Mouse (Mus musculus) liver, postnatal 0 days (tissue): ENCODE data around the gene Tarbp2. TPM values are rescaled to one million over a fixed set of nuclear protein-coding genes. Genes with fewer than 3 reads are reported as not detected.

Source experiments
- ATAC-seq: fragments of 200-750 bp; cut with Nextera tagmentation; 2 replicates; pipeline ENCODE4 v1.8.0; 2017; ENCODE audit warnings: mild to moderate bottlenecking, moderate library complexity
- DNase-seq: peaks from one replicate; pipeline ENCODE4 v3.0.0-alpha.2; 2016
- H3K27ac ChIP-seq: fragments of 300-500 bp; sonication (generic); 2 replicates; pipeline ENCODE4 v1.5.1; 2014; ENCODE audit warnings: antibody characterized with exemption, moderate library complexity, mild to moderate bottlenecking, low read depth
- H3K27me3 ChIP-seq: fragments of 300-500 bp; sonication (generic); 2 replicates; pipeline ENCODE4 v1.6.1; 2014; ENCODE audit warnings: low read length, control low read depth, mixed read lengths; ENCODE audit not compliant: insufficient read depth
- H3K36me3 ChIP-seq: fragments of 300-500 bp; sonication (generic); replicated peaks from 2 replicates; pipeline ENCODE4 v1.6.1; 2014; ENCODE audit warnings: mild to moderate bottlenecking, control low read depth, low read length, moderate library complexity, mixed read lengths; ENCODE audit not compliant: insufficient read depth
- H3K4me1 ChIP-seq: fragments of 300-500 bp; sonication (generic); 2 replicates; pipeline ENCODE4 v1.6.1; 2014; ENCODE audit warnings: antibody characterized with exemption, mild to moderate bottlenecking, control low read depth; ENCODE audit not compliant: insufficient read depth
- H3K4me2 ChIP-seq: fragments of 300-500 bp; sonication (generic); 2 replicates; pipeline ENCODE4 v1.6.1; 2014; ENCODE audit warnings: low read depth, mild to moderate bottlenecking, low read length, moderate library complexity, mixed read lengths
- H3K4me3 ChIP-seq: fragments of 300-500 bp; sonication (generic); 2 replicates; pipeline ENCODE4 v1.5.1; 2014; ENCODE audit warnings: low read depth, low read length
- H3K9ac ChIP-seq: fragments of 300-500 bp; sonication (generic); replicated peaks from 2 replicates; pipeline ENCODE4 v1.6.1; 2014; ENCODE audit warnings: mild to moderate bottlenecking, moderate library complexity
- H3K9me3 ChIP-seq: fragments of 300-500 bp; sonication (generic); 2 replicates; pipeline ENCODE4 v1.6.1; 2016; ENCODE audit warnings: mild to moderate bottlenecking, control low read depth, low read length, mixed read lengths
- CTCF ChIP-seq: sonication (generic); IDR thresholded peaks from 2 replicates; pipeline ENCODE4 v1.5.1; 2016; ENCODE audit warnings: antibody characterized with exemption, low read depth
- EP300 ChIP-seq: IDR thresholded peaks from 2 replicates; pipeline ENCODE4 v1.6.1; 2016; ENCODE audit warnings: antibody characterized with exemption, low read depth, mild to moderate bottlenecking
- whole genome bisulfite sequencing: fragments of 180-500 bp; shearing (Covaris S2); extraction: QIAGEN DNeasy Blood & Tissue Kit; methylation state at CpG from one replicate; pipeline ENCODE4 v1.1.7; 2014; ENCODE audit not compliant: insufficient replicate concordance; 5-methylcytosine and 5-hydroxymethylcytosine counted together
- polyA plus RNA-seq: library from polyadenylated mRNA; unstranded; fragments of >200 nt; fragmentation: Nextera tagmentation; extraction: Ambion mirVana; gene quantifications from 2 replicates; pipeline ENCODE4 v1.2.1, GENCODE M21; 2015

Tarbp2 gene
- polyA plus RNA-seq, 1 experiment from 2014 or later, result 27.8 TPM

DNA sequence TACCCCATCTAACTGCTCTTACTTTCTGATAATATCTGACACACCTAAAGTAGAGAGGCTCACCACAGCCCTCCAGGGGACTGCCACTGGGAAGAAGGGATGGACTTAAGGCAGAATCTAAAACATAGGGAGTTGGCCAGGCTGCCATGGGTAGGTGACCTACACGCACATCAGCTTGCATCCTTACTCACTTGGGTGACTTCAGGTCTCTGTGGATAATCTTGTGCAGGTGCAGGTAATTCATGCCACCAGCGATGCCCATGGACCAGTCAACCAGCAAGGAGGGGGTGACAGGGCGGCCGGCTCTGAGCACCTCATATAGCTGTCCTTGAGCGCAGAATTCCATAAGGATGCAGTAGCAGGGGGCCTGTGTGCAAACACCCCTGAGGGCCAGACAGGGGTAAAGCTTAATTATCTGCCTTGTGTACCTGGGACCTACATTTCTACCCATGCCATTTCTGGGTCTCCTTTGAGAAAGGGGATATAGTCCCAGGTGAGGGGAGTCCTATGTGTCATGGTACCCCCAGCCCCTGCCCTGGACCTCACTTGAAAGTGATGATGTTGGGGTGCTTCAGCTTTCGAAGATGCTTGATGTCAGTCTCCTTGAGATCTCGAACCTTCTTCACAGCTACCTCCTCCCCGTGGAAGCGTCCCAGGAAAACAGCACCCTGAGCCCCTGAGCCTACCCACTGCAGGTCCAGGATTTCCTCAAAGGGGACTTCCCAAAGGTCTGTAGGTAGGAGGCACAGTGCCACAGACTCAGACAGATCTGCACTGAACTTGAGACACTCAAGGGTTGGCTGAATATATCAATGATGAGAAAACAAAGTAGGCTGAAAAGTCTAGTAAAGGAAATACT lies 13.8 kb upstream of the Tarbp2 start:
- Histone ChIP-seq H3K4me1 (no peaks in the 10 kb centered on the region; the same call in 1 of the 2 replicates), H3K4me2 (no peak overlapping the region), H3K9ac (no peak overlapping the region), H3K36me3 (peaks cover 52% of the 10 kb centered on the region), H3K27ac (no peak overlapping the region), H3K9me3 (no peaks in the 10 kb centered on the region), H3K4me3 (no peak overlapping the region), H3K27me3 (no peaks in the 10 kb centered on the region)
- DNase-seq (no peak), ATAC-seq (no peak)
- TF ChIP-seq CTCF, result no peak
- TF ChIP-seq EP300, result no peak
- 85% methylated on average over 9 of the region's 9 CpGs for whole genome bisulfite sequencing

DNA sequence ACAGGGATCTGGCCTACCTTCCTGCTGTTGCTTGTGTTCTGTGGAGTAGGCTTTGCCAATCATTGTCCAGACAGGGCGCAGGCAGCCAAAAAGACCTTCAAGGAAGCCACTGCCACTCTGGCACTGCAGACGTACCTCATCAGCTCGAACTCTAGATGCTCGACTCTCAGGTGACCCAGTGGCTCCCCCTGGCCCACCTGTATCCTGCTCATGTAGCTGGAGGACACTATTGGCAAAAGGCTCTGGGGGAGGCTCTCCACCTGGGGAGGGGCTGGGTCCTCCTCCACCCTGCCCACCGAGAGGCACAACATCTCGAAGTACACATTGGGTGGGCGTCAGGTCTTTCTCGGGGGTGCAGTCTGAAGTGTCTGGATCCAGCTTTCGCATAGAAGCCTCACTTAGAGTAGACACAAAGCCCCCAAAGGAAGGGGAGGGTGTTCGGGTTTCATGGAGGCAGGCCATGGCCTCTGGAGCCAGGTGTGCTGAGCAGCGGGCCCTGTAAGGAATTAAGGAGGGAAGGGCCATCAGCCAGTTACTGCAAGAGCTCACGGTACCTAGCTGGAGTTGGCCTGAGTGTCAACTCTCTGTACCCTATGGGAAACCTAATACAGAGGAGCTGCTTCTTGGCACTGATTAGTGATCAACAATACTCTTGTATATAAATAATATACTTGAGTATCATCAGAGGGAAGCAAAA lies 12.8 kb upstream of the Tarbp2 start:
- Histone ChIP-seq H3K27ac (no peak overlapping the region), H3K9me3 (no peaks in the 10 kb centered on the region), H3K4me1 (peaks cover 3% of the 10 kb centered on the region), H3K36me3 (peaks cover 41% of the 10 kb centered on the region), H3K4me2 (no peak overlapping the region), H3K9ac (no peak overlapping the region), H3K4me3 (no peak overlapping the region), H3K27me3 (no peaks in the 10 kb centered on the region)
- ATAC-seq (no peak), DNase-seq (no peak)
- TF ChIP-seq CTCF, result no peak
- no peak for TF ChIP-seq EP300
- 77% methylated on average over 12 of the region's 12 CpGs for WGBS

DNA sequence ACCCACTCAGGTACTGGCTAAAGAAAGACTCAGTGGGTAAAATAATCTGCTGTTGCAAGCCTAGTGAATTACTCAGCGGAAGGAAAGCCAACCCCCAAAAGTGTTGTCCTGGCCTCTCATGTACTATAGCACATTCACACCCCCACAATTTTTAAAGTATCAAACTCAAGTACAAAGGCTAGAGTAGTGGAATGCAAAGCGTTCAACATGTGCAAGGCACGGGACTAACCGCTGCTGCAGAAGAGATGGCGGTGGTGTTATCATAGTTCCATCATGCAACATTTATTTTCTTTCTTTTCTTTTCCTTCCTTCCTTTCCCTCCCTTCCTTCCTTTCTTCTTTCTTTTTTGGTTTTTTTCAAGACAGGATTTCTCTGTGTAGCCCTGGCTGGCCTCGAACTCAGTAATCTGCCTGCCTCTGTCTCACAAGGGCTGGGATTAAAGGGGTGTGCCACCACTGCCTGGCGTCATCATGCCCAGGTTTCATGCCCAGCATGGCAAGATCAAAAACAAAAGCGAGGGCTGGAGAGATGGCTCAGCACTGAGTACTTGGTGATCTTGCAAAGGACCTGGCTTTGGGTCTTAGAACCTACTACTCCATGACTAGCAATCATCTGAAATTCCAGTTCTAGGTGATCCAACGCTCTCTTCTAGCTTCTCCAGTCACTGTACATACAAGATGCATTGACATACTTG lies 12.1 kb upstream of the Tarbp2 start:
- ATAC-seq (no peak), DNase-seq (no peak)
- no peaks in the 10 kb centered on the region for H3K9me3 ChIP-seq
- no peak overlapping the region for H3K27ac ChIP-seq
- TF ChIP-seq CTCF, result no peak
- no peak for TF ChIP-seq EP300
- WGBS, result 73% methylated on average over 9 of the region's 9 CpGs
- H3K4me1 ChIP-seq, result peaks cover 10% of the 10 kb centered on the region
- H3K36me3 ChIP-seq, result peaks cover 34% of the 10 kb centered on the region
- no peak overlapping the region for H3K4me2 ChIP-seq
- no peak overlapping the region for H3K9ac ChIP-seq
- no peak overlapping the region for H3K4me3 ChIP-seq
- H3K27me3 ChIP-seq, result no peaks in the 10 kb centered on the region

DNA sequence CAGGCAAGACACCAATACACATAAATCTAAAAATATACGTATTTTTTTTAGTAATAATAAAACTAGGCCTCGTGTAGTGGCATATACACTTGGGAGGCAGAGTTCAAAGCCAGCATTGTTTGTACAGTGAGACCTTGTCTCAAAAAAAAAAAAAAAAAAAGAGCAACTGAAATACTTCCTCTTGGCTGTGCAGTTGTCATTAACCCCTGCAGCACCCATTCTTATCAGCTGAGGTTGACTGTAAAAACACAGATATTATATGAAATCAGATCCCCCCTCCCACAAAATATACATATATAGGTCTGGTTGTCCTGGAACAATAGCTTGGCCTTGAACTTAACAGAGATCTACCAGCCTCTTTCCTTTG lies 11.5 kb upstream of the Tarbp2 start:
- peaks cover 29% of the 10 kb centered on the region for H3K36me3 ChIP-seq
- no peak for TF ChIP-seq EP300
- TF ChIP-seq CTCF, result no peak
- H3K4me3 ChIP-seq, result no peak overlapping the region
- H3K4me2 ChIP-seq, result no peak overlapping the region
- H3K9ac ChIP-seq, result no peak overlapping the region
- WGBS, result 12% methylated on average over 2 of the region's 2 CpGs
- H3K9me3 ChIP-seq, result no peaks in the 10 kb centered on the region
- DNase-seq (no peak), ATAC-seq (no peak)
- peaks cover 10% of the 10 kb centered on the region for H3K4me1 ChIP-seq
- no peaks in the 10 kb centered on the region for H3K27me3 ChIP-seq
- H3K27ac ChIP-seq, result no peak overlapping the region

DNA sequence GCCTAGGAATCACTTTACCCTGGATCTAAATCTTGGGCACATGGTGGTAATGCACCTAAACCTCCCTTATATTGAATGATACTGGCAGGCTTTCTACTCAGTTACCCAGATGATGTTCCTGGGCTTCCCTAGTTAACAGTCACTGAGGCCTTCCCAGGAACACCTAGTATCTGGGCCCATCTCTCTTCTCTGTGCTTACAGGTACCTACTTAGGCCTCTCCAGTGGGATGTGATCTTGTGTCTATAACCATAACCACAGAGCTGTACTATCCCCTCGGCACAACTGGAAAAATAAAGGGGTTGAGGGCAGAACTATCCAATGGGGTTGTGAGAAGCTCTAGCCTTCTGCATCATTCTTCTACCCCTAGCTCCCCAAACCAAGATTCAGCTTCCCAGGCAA lies 11.1 kb upstream of the Tarbp2 start:
- no peak for DNase-seq
- Histone ChIP-seq H3K4me3 (no peak overlapping the region), H3K27ac (no peak overlapping the region), H3K36me3 (peaks cover 26% of the 10 kb centered on the region), H3K27me3 (no peaks in the 10 kb centered on the region), H3K4me2 (no peak overlapping the region), H3K9me3 (no peaks in the 10 kb centered on the region), H3K4me1 (peaks cover 10% of the 10 kb centered on the region), H3K9ac (no peak overlapping the region)
- TF ChIP-seq CTCF, result no peak
- no peak for TF ChIP-seq EP300
- WGBS, result 79% methylated on average over 1 of the region's 1 CpGs
- no peak for ATAC-seq

DNA sequence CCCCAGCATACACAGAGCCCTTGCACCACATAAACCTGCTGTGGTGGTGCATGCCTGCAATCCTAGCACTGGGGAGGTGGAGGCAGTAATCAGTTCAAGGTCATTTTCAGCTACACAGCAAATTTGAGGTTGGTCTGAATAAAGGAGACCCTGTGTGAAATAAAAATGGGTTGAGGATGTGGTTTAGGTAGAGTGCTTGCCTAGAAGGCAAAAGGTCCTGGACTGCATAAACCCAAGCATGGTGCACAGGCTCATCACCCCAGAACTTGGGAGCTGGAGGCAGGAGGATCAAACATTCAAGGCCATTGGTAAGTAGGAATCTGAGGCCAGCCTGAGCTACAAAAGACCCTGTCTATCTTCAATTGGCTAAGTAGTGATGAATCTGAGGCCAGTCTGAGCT lies 10.4 kb upstream of the Tarbp2 start:
- no peak overlapping the region for H3K4me3 ChIP-seq
- TF ChIP-seq CTCF (no peak), EP300 (no peak)
- no peaks in the 10 kb centered on the region for H3K27me3 ChIP-seq
- H3K9me3 ChIP-seq, result no peaks in the 10 kb centered on the region
- H3K9ac ChIP-seq, result no peak overlapping the region
- peaks cover 10% of the 10 kb centered on the region for H3K4me1 ChIP-seq
- H3K4me2 ChIP-seq, result no peak overlapping the region
- H3K27ac ChIP-seq, result no peak overlapping the region
- DNase-seq, result no peak
- H3K36me3 ChIP-seq, result peaks cover 19% of the 10 kb centered on the region
- ATAC-seq, result no peak
